Mouse (Mus musculus): ENCODE measurements at regions not wholly inside any gene's neighbourhood (a gene's known extent, or its start where the extent isn't known, plus 50 kb on each side); places are given as distances from the start of the nearest gene placed in this dataset.

DNA sequence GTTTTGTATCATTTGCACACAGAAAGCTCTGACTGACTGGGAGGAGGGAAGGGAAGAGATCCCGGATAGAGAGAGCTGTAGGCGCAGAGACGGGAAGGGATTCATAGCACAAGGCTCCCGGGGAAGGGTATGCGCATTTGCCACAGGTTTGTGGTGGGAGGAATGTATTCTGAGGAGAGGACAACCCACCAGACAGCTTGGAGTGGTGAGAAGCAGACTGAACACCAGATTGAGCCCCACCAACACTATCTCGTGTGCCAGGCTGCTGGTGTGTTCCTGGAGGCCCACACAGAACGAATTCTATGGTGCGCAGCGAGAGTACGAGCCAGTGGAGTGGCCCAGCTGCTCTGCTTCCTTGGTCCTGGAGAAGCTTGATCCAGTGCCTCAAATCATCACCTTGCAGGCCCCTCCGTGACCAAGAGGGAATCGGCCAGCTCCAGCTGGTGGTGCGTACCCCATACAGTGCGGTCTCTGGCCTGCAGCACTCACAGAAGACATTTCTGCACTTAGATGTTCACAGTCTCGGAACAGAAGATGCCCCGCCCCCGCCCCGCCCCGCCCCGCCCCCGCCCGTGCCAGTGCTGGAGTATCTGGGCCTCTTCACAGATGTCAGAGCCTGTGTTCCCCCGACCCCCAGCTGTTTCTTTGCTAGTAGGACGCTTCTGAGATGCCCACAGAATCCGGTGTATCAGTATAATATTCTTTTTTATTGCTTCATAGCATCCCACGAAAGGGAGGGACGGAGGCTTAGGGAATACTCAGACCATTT, 92.8 kb upstream of the Tmem189 start:
- no peak for DNase-seq (ENCODE audit: low spot score)

DNA sequence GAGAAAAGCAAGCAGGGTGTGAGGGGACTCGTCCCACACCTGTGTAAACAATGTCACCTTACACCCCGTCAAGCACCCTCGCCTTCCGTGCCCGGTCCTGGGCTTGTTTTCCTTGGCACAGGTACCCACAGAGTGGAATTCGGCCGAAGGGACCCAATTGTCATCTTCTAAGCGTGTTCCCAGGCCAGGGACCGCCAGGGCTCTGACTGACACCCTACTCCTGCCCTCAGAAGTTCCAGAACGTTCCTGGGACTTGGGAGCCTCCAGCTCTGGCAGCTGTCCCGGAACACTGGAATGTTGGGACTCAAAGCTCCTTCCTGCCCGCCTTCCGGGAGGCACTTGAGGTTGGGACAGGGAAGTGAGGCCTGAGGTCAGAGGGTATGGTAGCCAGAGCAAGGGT, 91.9 kb upstream of the Tmem189 start:
- DNase-seq (ENCODE audit: low spot score) = no peak

DNA sequence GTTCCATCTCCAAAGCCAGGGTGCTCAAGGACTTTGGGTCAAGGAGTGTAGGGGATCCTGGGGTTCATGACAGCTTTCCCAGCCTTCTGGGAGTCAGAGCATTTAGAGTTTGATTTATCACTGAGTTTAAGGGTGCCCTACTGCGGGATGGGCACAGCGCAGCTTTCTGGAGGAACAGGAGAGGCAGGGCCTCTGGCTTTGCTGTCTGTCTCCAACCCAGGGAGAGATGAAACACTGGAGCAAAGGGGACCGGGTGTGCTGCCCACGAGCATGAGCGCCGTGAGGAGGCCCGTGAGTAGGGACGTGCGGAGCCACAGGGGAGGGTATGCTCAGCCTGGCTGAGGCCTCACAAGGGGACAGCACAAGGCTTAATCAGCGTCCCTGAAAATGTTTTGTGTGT, 89.1 kb upstream of the Tmem189 start:
- no peak for DNase-seq (ENCODE audit: low spot score)

DNA sequence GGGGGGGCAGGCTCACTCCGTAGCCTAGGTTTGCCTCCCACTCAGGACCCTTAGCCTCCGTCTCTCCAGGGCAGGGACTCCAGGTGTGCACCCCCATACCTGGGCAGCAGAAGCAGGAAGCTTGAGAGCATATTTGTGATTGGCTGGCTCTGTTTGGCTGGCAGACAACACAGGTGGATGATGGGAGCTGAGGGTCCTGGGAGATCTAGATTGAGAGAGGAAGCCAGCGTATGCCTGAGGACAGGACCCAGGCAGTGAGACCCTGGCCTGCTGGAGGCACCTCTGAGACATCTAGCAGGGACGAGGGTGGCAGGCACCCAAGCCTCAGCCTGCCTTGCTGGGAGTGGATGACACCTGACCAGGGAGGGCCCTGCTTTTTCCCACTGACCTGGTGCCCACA, 88.6 kb upstream of the Tmem189 start:
- DNase-seq (ENCODE audit: low spot score) = no peak

DNA sequence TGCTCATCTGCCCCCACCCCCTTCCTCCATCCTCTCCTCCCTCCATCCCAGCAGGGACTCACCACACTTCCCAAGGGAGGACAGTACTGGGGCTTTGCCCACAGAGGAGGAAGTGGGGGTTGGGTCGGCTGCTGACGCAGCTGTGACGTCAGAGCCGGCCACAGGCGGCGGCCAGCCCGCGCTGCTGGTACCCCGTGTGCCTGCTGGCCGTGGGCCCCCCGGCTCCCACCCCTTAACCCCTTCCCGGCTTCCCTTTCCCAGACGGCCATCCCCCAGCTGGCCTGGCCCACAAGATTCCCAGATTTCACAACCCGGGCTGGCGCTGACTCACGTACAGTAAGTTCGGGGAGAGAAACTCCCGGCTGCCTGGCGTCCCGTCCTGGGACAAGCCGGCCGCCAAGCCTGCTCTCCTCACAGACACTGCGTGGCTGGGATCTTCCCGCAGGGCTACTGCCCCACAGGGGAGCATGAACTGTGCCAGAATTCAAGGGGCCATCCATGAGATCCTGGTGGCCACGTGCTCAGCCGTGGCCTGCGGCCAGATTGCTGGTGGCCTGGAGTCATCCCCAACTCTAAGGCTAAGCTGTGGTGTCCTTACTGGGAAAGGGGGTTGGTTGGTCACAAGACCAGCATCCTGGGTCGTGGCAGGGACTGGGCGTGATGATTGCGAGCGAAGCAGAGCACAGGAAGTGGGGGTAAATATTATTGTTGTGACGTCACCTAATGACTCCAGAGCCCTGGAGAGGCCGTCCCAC, 87.9 kb upstream of the Tmem189 start:
- peak; percentile 69 for DNase-seq (ENCODE audit: low spot score)

- DNase-seq (ENCODE audit: low spot score) = no peak
Measured at GRCm38 (mm10) chr2:167776251-167777168, 86.9 kb upstream of the Tmem189 start.

- DNase-seq (ENCODE audit: low spot score) = no peak
Measured at GRCm38 (mm10) chr2:167775218-167775915, 85.7 kb upstream of the Tmem189 start.

DNA sequence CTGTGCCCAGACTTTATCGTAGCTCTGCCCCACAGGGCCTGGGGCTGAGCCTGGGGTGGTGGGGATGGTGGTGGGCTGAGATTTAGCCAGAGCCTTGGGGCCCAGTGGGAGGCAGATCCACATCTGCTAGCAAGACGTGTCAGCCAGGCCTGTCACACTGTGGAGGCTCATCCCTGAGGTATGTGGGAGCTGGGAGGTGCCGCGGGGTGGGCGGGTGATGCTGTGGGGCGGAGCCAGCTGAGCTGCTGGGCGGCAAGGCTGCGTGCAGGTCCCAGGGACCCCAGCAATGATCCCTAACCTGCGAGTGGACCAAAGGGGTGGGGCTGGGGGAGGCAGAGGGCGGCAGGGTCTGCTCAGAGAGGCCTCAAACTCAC, 85.2 kb upstream of the Tmem189 start:
- no peak for DNase-seq (ENCODE audit: low spot score)

DNA sequence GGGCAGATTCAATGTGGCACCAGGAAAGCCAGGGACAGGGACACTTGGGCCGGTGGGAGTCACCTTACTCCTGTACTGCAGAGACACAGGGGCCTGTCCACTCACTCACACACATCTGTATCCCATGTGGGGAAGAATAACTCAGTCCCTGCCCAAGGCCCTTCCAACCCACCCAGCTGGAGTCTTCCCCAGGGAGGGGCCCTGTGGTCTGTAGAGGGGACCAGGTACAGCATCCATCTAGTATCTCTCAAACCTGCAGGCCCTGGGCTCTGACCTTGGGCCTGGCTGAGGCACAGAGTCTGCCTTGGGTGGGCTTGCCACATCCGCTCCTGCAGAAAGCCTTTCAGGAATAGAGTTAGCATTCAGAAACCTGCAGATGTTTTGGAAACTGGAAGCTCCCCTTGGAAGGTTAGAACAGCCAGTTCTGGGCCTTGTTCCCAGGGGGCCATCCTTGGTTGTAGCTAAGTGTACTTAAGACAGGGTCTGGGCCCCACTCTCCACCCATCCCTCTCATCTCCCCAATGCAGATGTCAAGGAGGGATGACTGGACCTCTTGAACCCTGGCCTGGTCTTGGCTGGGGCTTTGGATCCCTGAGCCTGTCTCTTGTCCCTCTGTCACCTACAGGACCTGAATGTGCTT, 84.7 kb upstream of the Tmem189 start:
- DNase-seq (ENCODE audit: low spot score) = no peak

DNA sequence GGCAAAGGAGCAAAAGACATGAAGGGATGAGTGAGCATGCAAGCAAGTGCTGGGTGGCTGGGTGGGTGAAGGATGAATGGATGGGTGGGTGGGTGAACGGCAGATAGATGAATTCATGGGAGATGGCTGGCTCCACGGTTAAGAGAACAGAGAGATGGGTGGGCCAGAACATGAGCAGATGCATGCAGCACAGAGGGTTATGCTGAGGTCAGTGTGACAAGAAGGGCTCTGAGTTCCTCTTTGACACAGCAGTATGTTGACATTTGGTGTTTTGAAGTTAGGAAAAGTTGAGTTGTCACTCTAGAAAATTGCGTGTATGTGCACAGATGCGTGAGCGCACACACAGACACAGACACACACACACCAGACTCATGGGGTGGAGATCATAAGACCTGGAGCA, 83.2 kb upstream of the Tmem189 start:
- no peak for DNase-seq (ENCODE audit: low spot score)

GRCm38 (mm10) chr2:167767962-167768361, 78.3 kb upstream of the Tmem189 start:
- DNase-seq (ENCODE audit: low spot score) = no peak

- DNase-seq (ENCODE audit: low spot score) = no peak
Measured at GRCm38 (mm10) chr2:167767371-167767770, 77.7 kb upstream of the Tmem189 start.

DNA sequence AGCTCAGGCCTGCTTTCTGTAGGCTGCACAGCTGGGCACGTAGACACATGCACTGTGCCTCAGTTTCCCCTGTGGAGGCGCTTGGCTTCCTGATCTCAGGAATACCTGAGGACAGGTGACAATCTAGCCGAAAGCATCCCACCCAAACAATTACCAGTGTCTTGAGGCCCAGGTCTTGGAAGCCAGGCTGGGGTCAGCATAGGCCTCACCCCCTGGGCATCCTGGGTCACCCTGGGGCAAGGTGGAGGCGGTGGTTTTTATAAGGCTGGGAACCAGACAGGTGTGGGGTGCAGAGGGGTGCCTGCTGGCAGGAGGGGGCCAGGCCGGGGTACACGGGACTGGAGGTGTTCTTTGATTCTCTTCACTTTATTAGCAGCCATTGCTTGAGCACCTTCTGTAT, 76.2 kb upstream of the Tmem189 start:
- no peak for DNase-seq (ENCODE audit: low spot score)

DNA sequence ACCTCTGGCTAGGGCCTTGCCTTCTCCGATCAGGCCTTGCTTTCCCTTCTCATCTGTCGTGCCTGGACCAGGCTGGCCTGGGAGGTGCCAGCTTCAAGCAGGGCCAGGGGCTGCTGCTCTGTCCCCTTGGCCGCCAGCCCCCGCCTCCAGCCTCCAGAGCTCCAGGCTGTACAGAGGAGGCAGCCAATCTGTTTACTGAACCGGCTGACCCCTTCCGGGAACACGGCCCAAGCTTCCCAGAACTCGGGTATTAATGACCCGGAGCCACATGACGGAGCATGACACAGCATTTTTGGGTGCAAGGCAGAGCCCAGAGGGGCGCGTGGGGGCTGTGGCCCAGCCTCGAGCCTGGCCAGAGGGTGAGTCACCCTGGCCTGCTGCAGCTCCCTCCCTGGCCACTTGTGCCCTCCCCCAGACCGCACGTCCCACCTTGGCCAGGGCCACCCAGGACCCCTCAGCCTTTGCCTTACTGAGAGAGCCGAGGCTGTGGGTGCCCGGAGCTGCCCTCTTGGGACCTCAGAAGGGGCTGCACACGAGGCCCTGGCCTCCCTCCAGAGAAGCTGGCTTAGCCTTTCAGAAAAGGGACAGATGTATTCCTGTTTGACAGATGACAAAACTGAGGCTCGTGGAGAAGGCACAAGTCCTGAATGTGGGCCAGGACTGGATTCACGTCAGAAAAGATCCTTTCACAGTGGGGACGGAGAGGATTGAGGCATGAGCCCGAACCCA, 75.6 kb upstream of the Tmem189 start:
- peak; percentile 92 for DNase-seq (ENCODE audit: low spot score)

GRCm38 (mm10) chr2:167763891-167764410, 74.3 kb upstream of the Tmem189 start:
- DNase-seq (ENCODE audit: low spot score) = no peak

- no peak for DNase-seq (ENCODE audit: low spot score)
Measured at GRCm38 (mm10) chr2:167761404-167761936, 71.8 kb upstream of the Tmem189 start.

DNA sequence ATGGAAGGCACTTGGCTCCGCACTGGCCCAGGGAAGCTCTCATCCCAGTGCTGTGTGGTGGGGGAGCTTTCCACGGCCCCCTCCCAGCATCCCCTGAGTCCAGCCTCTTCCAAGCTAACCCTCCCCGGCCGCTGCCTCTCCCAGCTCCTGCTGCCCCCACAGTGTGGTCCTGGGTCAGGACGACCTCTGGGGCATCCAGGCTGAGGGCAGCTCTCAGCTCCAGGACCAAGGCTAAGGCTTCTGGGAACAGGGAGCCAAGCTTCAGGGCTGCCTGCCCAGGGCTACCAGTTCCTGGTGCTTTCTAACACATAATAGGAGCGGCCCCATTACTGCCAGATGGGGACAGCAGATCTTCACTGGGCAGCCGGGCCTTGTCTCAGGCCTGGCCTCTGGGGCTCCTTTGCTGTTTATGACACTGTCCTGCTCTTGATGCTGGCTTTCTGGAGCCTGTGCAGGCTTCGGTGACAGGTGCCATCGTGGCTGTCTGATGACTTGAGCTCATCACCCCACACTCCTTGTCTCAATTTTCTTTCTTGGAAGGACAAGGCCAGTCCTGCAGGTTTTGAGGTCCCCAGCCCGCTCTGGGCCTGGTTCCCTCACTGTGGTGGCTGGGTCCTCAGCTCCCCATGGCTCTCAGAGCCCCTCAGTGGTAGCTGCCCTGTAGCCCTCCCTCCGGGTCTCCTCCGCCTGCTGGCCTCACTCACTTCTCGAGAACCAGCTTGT, 71.2 kb upstream of the Tmem189 start:
- no peak for DNase-seq (ENCODE audit: low spot score)

DNA sequence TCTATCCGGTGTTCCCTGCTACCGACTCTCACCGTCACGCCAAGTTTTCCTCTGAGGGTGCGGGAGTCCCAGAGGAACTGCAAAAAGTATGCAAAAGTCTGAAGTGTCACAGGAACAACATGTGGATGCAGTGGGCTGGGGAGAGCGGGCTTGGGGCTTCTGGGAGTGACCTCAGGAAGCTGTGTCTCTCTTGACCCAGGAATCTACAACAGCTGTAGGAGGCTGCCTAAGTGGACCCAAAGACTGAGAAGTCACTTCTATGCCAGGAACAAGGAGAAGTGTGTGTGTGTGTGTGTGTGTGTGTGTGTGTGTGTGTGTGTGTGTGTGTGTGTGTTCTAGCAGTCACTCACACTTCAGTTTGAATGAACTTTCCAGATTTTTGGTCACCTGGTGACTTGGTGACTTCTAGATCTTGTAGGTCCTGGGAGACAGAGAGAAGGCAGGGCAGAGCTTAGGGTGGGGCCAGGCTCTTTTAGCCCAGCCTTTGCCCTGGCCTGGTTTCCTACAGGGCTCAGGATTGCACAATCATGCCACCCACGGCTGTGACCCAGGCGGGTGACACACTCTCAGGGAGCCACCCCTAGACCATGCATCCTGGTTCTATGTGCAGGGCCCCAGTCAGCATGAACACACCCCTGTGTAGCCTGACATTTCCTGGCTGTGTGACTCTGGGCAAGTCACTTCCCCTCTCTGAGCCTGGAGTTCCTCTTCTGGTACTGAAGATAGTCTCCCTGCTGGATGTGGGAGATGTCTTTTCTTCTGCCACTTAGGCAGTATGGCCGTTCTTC, 70.2 kb upstream of the Tmem189 start:
- DNase-seq (ENCODE audit: low spot score) = no peak
